Mouse (Mus musculus): ENCODE data around the gene Ifitm1. TPM values are rescaled to one million over a fixed set of nuclear protein-coding genes. Genes with fewer than 3 reads are reported as not detected.

Ifitm1 gene
- polyA plus RNA-seq, 1 experiment from 2014 or later = 74.6 TPM

GRCm38 (mm10) chr7:140941222-140942051 lies 25.6 kb upstream of the Ifitm1 start, which contains the start of gene Pgghg:
TSS of gene Pgghg (plus strand) at chr7:140941391.
- 1% methylated on average over 33 of the region's 33 CpGs for whole genome bisulfite sequencing
- peak; percentile 89 for ATAC-seq (ENCODE audit: insufficient number of reproducible peaks, low FRiP score, low TSS enrichment, low read depth)
- peak within 1 kb of the TSS; percentile 71 for H3K9ac ChIP-seq
- H3K4me1 ChIP-seq = peaks cover 33% of the 10 kb centered on the region
- peak within 1 kb of the TSS; percentile 97 for H3K27ac ChIP-seq
- peak within 1 kb of the TSS; percentile 56 for H3K4me3 ChIP-seq
- H3K4me2 ChIP-seq = peak within 1 kb of the TSS; percentile 65
- no peaks in the 10 kb centered on the region; the same call in 1 of the 2 replicates for H3K27me3 ChIP-seq
- H3K36me3 ChIP-seq = peaks cover 20% of the 10 kb centered on the region
- H3K9me3 ChIP-seq = no peaks in the 10 kb centered on the region

DNA sequence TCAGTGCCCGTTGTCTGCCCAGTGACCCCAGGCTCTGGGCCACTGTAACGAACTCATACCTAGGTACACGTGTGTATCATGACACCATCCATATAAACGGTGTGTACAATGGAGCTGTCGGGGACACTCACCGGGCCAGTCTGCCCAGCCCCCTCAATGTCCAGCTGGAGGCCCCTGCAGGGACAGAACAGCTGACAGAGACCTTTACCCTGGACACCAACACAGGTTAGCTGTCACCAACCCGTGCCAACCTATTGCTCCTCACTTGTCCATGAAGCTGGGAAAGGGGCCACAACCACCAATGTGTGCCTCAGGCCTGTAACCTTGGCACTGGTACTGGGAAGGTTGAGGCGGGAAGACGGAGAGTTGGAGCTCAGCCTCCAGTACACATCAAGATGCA lies 24.7 kb upstream of the Ifitm1 start:
- Histone ChIP-seq H3K9me3 (no peaks in the 10 kb centered on the region), H3K4me1 (peaks cover 33% of the 10 kb centered on the region), H3K9ac (peak overlapping the region; percentile 71), H3K4me3 (peak overlapping the region; percentile 56), H3K27me3 (no peaks in the 10 kb centered on the region), H3K27ac (peak overlapping the region; percentile 97), H3K4me2 (peak overlapping the region; percentile 65), H3K36me3 (peaks cover 29% of the 10 kb centered on the region)
- 56% methylated on average over 9 of the region's 9 CpGs for WGBS
- ATAC-seq (ENCODE audit: insufficient number of reproducible peaks, low FRiP score, low TSS enrichment, low read depth) = no peak

GRCm38 (mm10) chr7:140942811-140943210 lies 24.2 kb upstream of the Ifitm1 start:
- 87% methylated on average over 10 of the region's 10 CpGs for WGBS
- peaks cover 33% of the 10 kb centered on the region for H3K4me1 ChIP-seq
- H3K9ac ChIP-seq = no peak overlapping the region
- peak overlapping the region; percentile 56; the same call in 1 of the 2 replicates for H3K4me3 ChIP-seq
- H3K36me3 ChIP-seq = peaks cover 34% of the 10 kb centered on the region
- H3K27ac ChIP-seq = peak overlapping the region; percentile 97
- H3K27me3 ChIP-seq = no peaks in the 10 kb centered on the region
- H3K9me3 ChIP-seq = no peaks in the 10 kb centered on the region
- H3K4me2 ChIP-seq = no peak overlapping the region
- ATAC-seq (ENCODE audit: insufficient number of reproducible peaks, low FRiP score, low TSS enrichment, low read depth) = no peak

DNA sequence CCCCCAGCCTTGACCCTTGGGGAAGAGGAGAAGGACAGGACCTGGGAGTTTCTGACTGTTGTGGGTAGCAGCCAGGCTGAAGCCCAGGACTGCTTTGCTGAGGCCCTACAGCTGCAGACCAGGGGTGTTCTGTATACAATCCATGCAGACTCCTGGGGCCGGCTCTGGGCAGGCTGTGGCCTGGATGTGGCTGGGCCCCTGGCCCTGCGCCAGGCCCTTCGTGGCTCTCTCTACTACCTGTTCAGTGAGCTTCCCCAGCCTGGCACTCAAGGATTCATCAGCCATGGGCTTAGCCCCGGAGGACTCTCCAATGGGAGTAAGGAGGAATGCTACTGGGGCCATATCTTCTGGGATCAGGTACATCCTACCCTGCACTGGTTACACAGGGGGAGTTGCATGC lies 23.7 kb upstream of the Ifitm1 start:
- Histone ChIP-seq H3K27me3 (no peaks in the 10 kb centered on the region), H3K4me2 (no peak overlapping the region), H3K9me3 (no peaks in the 10 kb centered on the region), H3K4me1 (peaks cover 33% of the 10 kb centered on the region), H3K27ac (peak overlapping the region; percentile 97), H3K36me3 (peaks cover 39% of the 10 kb centered on the region), H3K9ac (no peak overlapping the region), H3K4me3 (no peak overlapping the region)
- ATAC-seq (ENCODE audit: insufficient number of reproducible peaks, low FRiP score, low TSS enrichment, low read depth) = no peak
- 74% methylated on average over 4 of the region's 4 CpGs for WGBS

- WGBS = 82% methylated on average over 7 of the region's 7 CpGs
- Histone ChIP-seq H3K27ac (no peak overlapping the region), H3K4me1 (peaks cover 28% of the 10 kb centered on the region), H3K4me2 (no peak overlapping the region), H3K36me3 (peaks cover 48% of the 10 kb centered on the region), H3K9me3 (no peaks in the 10 kb centered on the region), H3K4me3 (no peak overlapping the region), H3K9ac (no peak overlapping the region), H3K27me3 (no peaks in the 10 kb centered on the region)
- no peak for ATAC-seq (ENCODE audit: insufficient number of reproducible peaks, low FRiP score, low TSS enrichment, low read depth)
Measured at GRCm38 (mm10) chr7:140944236-140944635, 22.8 kb upstream of the Ifitm1 start.

DNA sequence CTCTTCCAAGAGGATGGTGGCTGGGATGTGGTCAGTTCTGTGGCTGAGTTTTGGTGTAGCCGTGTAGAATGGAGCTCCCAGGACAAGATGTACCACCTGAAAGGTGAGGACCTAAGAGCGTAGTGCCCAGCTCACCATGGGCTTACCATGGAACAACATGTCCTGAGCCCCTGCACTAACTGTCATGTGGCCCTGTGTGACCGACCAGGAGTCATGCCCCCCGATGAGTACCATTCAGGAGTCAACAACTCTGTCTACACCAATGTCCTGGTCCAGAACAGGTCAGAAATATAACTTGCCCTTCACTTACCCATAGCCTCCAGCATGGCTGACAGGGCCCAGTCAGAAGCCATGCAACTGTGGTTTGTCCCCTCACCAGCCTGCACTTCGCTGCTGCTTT lies 21.8 kb upstream of the Ifitm1 start:
- Histone ChIP-seq H3K4me3 (no peak overlapping the region), H3K36me3 (peaks cover 56% of the 10 kb centered on the region), H3K4me2 (no peak overlapping the region), H3K9ac (no peak overlapping the region), H3K27ac (no peak overlapping the region), H3K9me3 (no peaks in the 10 kb centered on the region), H3K27me3 (no peaks in the 10 kb centered on the region), H3K4me1 (peaks cover 23% of the 10 kb centered on the region)
- no peak for ATAC-seq (ENCODE audit: insufficient number of reproducible peaks, low FRiP score, low TSS enrichment, low read depth)
- 93% methylated on average over 5 of the region's 5 CpGs for WGBS

- no peak for ATAC-seq (ENCODE audit: insufficient number of reproducible peaks, low FRiP score, low TSS enrichment, low read depth)
- H3K9ac ChIP-seq = no peak overlapping the region
- no peaks in the 10 kb centered on the region for H3K27me3 ChIP-seq
- H3K27ac ChIP-seq = no peak overlapping the region
- peaks cover 29% of the 10 kb centered on the region for H3K4me1 ChIP-seq
- WGBS = 93% methylated on average over 10 of the region's 10 CpGs
- H3K9me3 ChIP-seq = no peaks in the 10 kb centered on the region
- H3K36me3 ChIP-seq = peaks cover 56% of the 10 kb centered on the region
- H3K4me3 ChIP-seq = no peak overlapping the region
- H3K4me2 ChIP-seq = no peak overlapping the region
Measured at GRCm38 (mm10) chr7:140946311-140946710, 20.7 kb upstream of the Ifitm1 start.

DNA sequence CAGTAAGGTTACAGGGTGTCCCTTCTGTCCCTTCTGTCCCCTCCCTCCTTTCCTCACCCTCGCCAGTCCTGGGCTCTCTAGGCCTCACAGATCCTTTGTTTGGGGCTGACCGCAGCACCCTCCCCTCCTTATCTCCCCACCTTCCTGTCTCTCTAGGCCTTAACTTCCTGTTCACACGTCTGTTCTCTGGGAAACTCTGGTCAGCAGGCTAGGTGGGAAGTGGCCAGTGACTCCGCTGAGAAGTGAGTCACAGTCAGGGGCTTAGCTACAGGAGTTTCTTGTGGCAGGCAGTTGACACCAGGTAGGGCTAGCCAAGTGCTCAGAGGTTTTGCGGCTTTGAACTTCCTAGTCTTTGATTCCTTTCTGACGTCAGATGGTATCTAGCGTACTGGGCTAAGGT lies 20.0 kb upstream of the Ifitm1 start:
- no peak for ATAC-seq (ENCODE audit: insufficient number of reproducible peaks, low FRiP score, low TSS enrichment, low read depth)
- H3K9me3 ChIP-seq = no peaks in the 10 kb centered on the region
- H3K27me3 ChIP-seq = no peaks in the 10 kb centered on the region
- no peak overlapping the region for H3K4me3 ChIP-seq
- no peak overlapping the region for H3K9ac ChIP-seq
- 57% methylated on average over 7 of the region's 7 CpGs for WGBS
- peaks cover 36% of the 10 kb centered on the region for H3K4me1 ChIP-seq
- no peak overlapping the region for H3K27ac ChIP-seq
- H3K4me2 ChIP-seq = no peak overlapping the region
- peaks cover 56% of the 10 kb centered on the region for H3K36me3 ChIP-seq

- Histone ChIP-seq H3K9ac (no peak overlapping the region), H3K27ac (no peak overlapping the region), H3K9me3 (no peaks in the 10 kb centered on the region), H3K36me3 (peaks cover 60% of the 10 kb centered on the region), H3K4me2 (no peak overlapping the region), H3K4me3 (no peak overlapping the region), H3K4me1 (peaks cover 36% of the 10 kb centered on the region), H3K27me3 (no peaks in the 10 kb centered on the region)
- 81% methylated on average over 8 of the region's 8 CpGs for WGBS
- no peak for ATAC-seq (ENCODE audit: insufficient number of reproducible peaks, low FRiP score, low TSS enrichment, low read depth)
Measured at GRCm38 (mm10) chr7:140948161-140948560, 18.9 kb upstream of the Ifitm1 start.

GRCm38 (mm10) chr7:140949255-140949654 lies 17.8 kb upstream of the Ifitm1 start:
- Histone ChIP-seq H3K36me3 (peaks cover 61% of the 10 kb centered on the region), H3K4me3 (no peak overlapping the region), H3K4me1 (peaks cover 45% of the 10 kb centered on the region), H3K27me3 (no peaks in the 10 kb centered on the region), H3K27ac (no peak overlapping the region), H3K9ac (no peak overlapping the region), H3K9me3 (no peaks in the 10 kb centered on the region), H3K4me2 (no peak overlapping the region)
- ATAC-seq (ENCODE audit: insufficient number of reproducible peaks, low FRiP score, low TSS enrichment, low read depth) = no peak
- WGBS = 83% methylated on average over 6 of the region's 6 CpGs

DNA sequence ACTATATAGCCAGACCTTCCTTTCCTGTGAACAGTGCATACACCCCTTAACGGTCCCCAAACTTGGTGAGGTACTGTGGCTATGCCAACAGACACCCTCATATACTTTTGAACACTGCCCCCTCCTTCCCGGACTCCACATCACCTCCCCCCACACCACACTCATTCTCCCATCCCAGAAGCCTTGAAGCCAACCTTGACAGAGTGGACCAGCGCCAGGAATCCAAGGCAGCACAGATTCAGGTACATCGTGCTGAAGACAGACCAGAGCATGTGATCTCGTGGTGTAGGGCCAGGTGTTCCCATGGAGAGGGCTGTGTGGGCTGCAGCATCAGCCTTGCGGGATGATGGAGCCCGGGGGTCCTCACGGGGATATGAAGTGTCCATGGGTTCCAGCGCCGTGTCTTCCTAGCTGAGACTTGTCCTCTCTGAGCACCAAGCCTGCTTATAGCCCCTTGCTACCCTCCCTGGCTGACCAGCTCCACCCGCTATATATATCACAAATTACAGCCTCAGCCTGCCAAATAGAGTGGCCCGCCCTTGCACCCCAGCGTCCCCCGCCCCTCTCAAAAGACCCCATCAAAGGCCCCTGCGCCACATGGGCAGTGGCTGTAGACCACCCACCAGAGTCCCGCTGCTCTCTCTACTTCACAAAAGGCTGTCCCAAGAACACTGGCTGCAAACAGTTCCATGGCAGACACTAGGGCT lies 17.0 kb upstream of the Ifitm1 start, which contains the start of gene Ifitm5:
Ifitm5 (minus strand) TSS at position 468 of the 707 bp plus-strand sequence.
- Histone ChIP-seq H3K9me3 (no peaks in the 10 kb centered on the region), H3K4me2 (peak within 1 kb of the TSS; percentile 19), H3K27ac (peak within 1 kb of the TSS; percentile 80), H3K27me3 (no peaks in the 10 kb centered on the region), H3K36me3 (peaks cover 55% of the 10 kb centered on the region), H3K4me3 (no peak within 1 kb of the TSS), H3K9ac (peak within 1 kb of the TSS; percentile 14; the same call in 1 of the 2 replicates), H3K4me1 (peaks cover 49% of the 10 kb centered on the region)
- WGBS = 68% methylated on average over 16 of the region's 16 CpGs
- no peak for ATAC-seq (ENCODE audit: insufficient number of reproducible peaks, low FRiP score, low TSS enrichment, low read depth)

GRCm38 (mm10) chr7:140951051-140951450 lies 16.0 kb upstream of the Ifitm1 start:
- H3K4me1 ChIP-seq = peaks cover 50% of the 10 kb centered on the region
- no peak for ATAC-seq (ENCODE audit: insufficient number of reproducible peaks, low FRiP score, low TSS enrichment, low read depth)
- H3K36me3 ChIP-seq = peaks cover 44% of the 10 kb centered on the region
- H3K4me3 ChIP-seq = no peak overlapping the region
- H3K4me2 ChIP-seq = peak overlapping the region; percentile 19; the same call in 1 of the 2 replicates
- peak overlapping the region; percentile 80 for H3K27ac ChIP-seq
- H3K27me3 ChIP-seq = no peaks in the 10 kb centered on the region
- H3K9ac ChIP-seq = 0 out of 2 replicates have a peak overlapping the region, but pooled peaks have one; percentile 14
- no peaks in the 10 kb centered on the region for H3K9me3 ChIP-seq
- 27% methylated on average over 8 of the region's 8 CpGs for WGBS

Measured in limb, embryonic 15.5 days (tissue).